Mouse (Mus musculus) spleen, postnatal 10 days (tissue): ENCODE data around the gene Tnni2.
A peak's percentile ranks its signal among the peaks of the same experiment; 100 is the strongest.
"Not testable (repeated sequence)": the region's sequence is repeated elsewhere in the genome, so short reads cannot be mapped to it uniquely, and the experiment has no call there.

Experiments used
- DNase-seq, 2 experiments: peaks; one replicate each; pipeline ENCODE4 v3.0.0; 2021 to 2022; ENCODE audit warnings: low spot score in 2 of 2

The Tnni2 gene

GRCm38 (mm10) chr7:142441585-142441984 lies at the start of gene Tnni2:
Gene Tnni2, plus strand, starts transcription at chr7:142441808.
- no peak for DNase-seq

GRCm38 (mm10) chr7:142393191-142393590 lies 48.4 kb upstream of the Tnni2 start:
- DNase-seq, result peak; percentile 55 to 84

GRCm38 (mm10) chr7:142394261-142395190 lies 47.1 kb upstream of the Tnni2 start:
- DNase-seq, result peak in 1 of 2 experiments; percentile 23

- DNase-seq, result no peak
Measured at GRCm38 (mm10) chr7:142395472-142395871, 46.1 kb upstream of the Tnni2 start.

GRCm38 (mm10) chr7:142396611-142397010 lies 45.0 kb upstream of the Tnni2 start:
- no peak for DNase-seq

- DNase-seq, result peak in 1 of 2 experiments; percentile 17
Measured at GRCm38 (mm10) chr7:142398052-142398451, 43.6 kb upstream of the Tnni2 start.

GRCm38 (mm10) chr7:142399250-142399649 lies 42.4 kb upstream of the Tnni2 start:
- DNase-seq, result peak in 1 of 2 experiments; percentile 19

GRCm38 (mm10) chr7:142400112-142400749 lies 41.4 kb upstream of the Tnni2 start:
- no peak for DNase-seq

GRCm38 (mm10) chr7:142400750-142401142 lies 40.9 kb upstream of the Tnni2 start:
- DNase-seq, result no peak

GRCm38 (mm10) chr7:142403591-142403990 lies 38.0 kb upstream of the Tnni2 start:
- no peak for DNase-seq

GRCm38 (mm10) chr7:142405134-142405533 lies 36.5 kb upstream of the Tnni2 start:
- DNase-seq, result not testable (repeated sequence)

- no peak for DNase-seq
Measured at GRCm38 (mm10) chr7:142407935-142408334, 33.7 kb upstream of the Tnni2 start.

- no peak for DNase-seq
Measured at GRCm38 (mm10) chr7:142408686-142409085, 32.9 kb upstream of the Tnni2 start.

- DNase-seq, result no peak
Measured at GRCm38 (mm10) chr7:142409603-142410002, 32.0 kb upstream of the Tnni2 start.

GRCm38 (mm10) chr7:142413285-142413684 lies 28.3 kb upstream of the Tnni2 start:
- no peak for DNase-seq

GRCm38 (mm10) chr7:142415314-142415713 lies 26.3 kb upstream of the Tnni2 start:
- DNase-seq, result no peak

GRCm38 (mm10) chr7:142416225-142416624 lies 25.4 kb upstream of the Tnni2 start:
- no peak for DNase-seq

- no peak for DNase-seq
Measured at GRCm38 (mm10) chr7:142418027-142418426, 23.6 kb upstream of the Tnni2 start.

GRCm38 (mm10) chr7:142418679-142419078 lies 22.9 kb upstream of the Tnni2 start:
- DNase-seq, result no peak

GRCm38 (mm10) chr7:142419887-142420286 lies 21.7 kb upstream of the Tnni2 start:
- DNase-seq, result no peak

- no peak for DNase-seq
Measured at GRCm38 (mm10) chr7:142421826-142422225, 19.8 kb upstream of the Tnni2 start.

- no peak for DNase-seq
Measured at GRCm38 (mm10) chr7:142425641-142426213, 15.9 kb upstream of the Tnni2 start.
